Comparison of ENCODE assay signal across 11 mouse cellular contexts in the genomic region with DNA sequence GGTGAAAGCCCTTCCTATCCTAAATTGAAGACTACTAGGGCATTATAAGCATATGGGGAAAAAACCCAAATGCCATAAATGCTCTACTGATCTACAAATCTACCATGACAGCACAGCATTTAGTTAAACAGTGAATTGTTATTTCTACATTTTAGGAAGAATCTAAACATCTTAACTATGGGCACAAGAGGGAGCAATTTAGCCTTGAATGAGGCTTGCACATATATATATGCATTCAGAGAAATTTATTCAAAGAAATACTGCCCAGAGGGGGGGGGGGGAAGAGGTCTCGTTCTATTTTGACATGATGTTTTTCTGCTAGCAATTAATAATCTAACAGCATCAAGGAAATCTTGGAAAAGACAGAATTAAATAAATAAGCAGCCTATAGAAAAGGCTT. TPM values are rescaled to one million over a fixed set of nuclear protein-coding genes. Genes with fewer than 3 reads are reported as not detected.
A peak's percentile ranks its signal among the peaks of the same experiment; 100 is the strongest.
DNase-seq lines count a peak whose midpoint lies in the region; ATAC-seq lines count a peak whose summit lies in the region.
"Had no signal": no experiment of that assay in that cellular context is flagged by ENCODE, and none has a peak within 500 bp of the region (broad histone marks: within the 10 kb centered on the region; RNA-seq: fewer than 3 reads in every experiment).

No protein-coding gene starts in this region.

- H3K27ac ChIP-seq in hindbrain, embryonic 14.5 days: no peak overlapping the region
- H3K27ac ChIP-seq in hindbrain, embryonic 16.5 days (ENCODE audit: low read depth, low read length): no peak overlapping the region

- no peak for ATAC-seq in hindbrain, embryonic 14.5 days (ENCODE audit: low FRiP score)
- no peak for ATAC-seq in hindbrain, embryonic 16.5 days

- peak; percentile 52 for DNase-seq in hindbrain, embryonic 14.5 days (ENCODE audit: low spot score)
- DNase-seq in 416B (ENCODE audit: low read depth): peak; percentile 76
- peak; percentile 58 for DNase-seq in MN1 (ENCODE audit: low spot score)
- peak; percentile 69 for DNase-seq in induced T-regulatory cell, adult 2 months (ENCODE audit: low read depth)
- DNase-seq in adrenal gland, postnatal 36 days: no peak
- no peak for DNase-seq in lung, postnatal 14 days
- no peak for DNase-seq in frontal cortex, postnatal 25 days (ENCODE audit: low spot score in 2 of 2)
- DNase-seq: adrenal gland, postnatal 10 days; cerebellum, adult 8-10 months had no signal

- H3K4me2 ChIP-seq in hindbrain, embryonic 14.5 days (replicated peaks): no peak overlapping the region
- no peak overlapping the region for H3K4me2 ChIP-seq in hindbrain, embryonic 16.5 days (ENCODE audit: low read length)

- peaks cover 41% of the 10 kb centered on the region for H3K36me3 ChIP-seq in hindbrain, embryonic 14.5 days (replicated peaks; ENCODE audit: control insufficient read depth, insufficient read depth)
- H3K36me3 ChIP-seq in hindbrain, embryonic 16.5 days (ENCODE audit: control insufficient read depth, insufficient read depth, low read length): peaks cover 10% of the 10 kb centered on the region; the same call in 1 of the 2 replicates

- H3K4me1 ChIP-seq in hindbrain, embryonic 14.5 days (replicated peaks; ENCODE audit: control insufficient read depth, insufficient read depth, low read length): no peaks in the 10 kb centered on the region
- H3K4me1 ChIP-seq in hindbrain, embryonic 16.5 days (ENCODE audit: control insufficient read depth, insufficient read depth, low read depth, low read length): no peaks in the 10 kb centered on the region

- H3K4me3 ChIP-seq in hindbrain, embryonic 14.5 days (replicated peaks; ENCODE audit: low read length): no peak overlapping the region
- no peak overlapping the region for H3K4me3 ChIP-seq in hindbrain, embryonic 16.5 days (ENCODE audit: low read length)
- H3K4me3 ChIP-seq: myocyte had no signal

- H3K27me3 ChIP-seq in hindbrain, embryonic 14.5 days (ENCODE audit: control insufficient read depth, insufficient read depth, low read length): no peaks in the 10 kb centered on the region
- no peaks in the 10 kb centered on the region for H3K27me3 ChIP-seq in hindbrain, embryonic 16.5 days (replicated peaks; ENCODE audit: control insufficient read depth, insufficient read depth, low read length)

- H3K9ac ChIP-seq in hindbrain, embryonic 14.5 days: no peak overlapping the region
- H3K9ac ChIP-seq in hindbrain, embryonic 16.5 days (ENCODE audit: low read depth, low read length): no peak overlapping the region

- WGBS in hindbrain, embryonic 14.5 days: 48% methylated on average over 1 of the region's 1 CpGs
- 36% methylated on average over 1 of the region's 1 CpGs for WGBS in hindbrain, embryonic 16.5 days

- no peaks in the 10 kb centered on the region for H3K9me3 ChIP-seq in hindbrain, embryonic 14.5 days (ENCODE audit: control insufficient read depth, low read length)
- H3K9me3 ChIP-seq in hindbrain, embryonic 16.5 days (ENCODE audit: control insufficient read depth, low read length): no peaks in the 10 kb centered on the region

RNA-seq across cellular contexts. Expression of gene Apaf1, which starts 10.8 kb away (rescaled TPM):
- polyA plus RNA-seq in hindbrain, embryonic 14.5 days (2014; fragmentation: Nextera tagmentation; extraction: Ambion mirVana): 22.2 and 22.7 TPM in 2 replicates
- polyA plus RNA-seq in hindbrain, embryonic 16.5 days (2015; fragmentation: Nextera tagmentation; extraction: Ambion mirVana): 12.2 and 15.2 TPM in 2 replicates
- 10 to 100 TPM in 1 of 2 experiments, 1 to 10 TPM in 1; 8.2 to 10.3 TPM for total RNA-seq in adrenal gland, postnatal 36 days (2021)

RNA-seq across cellular contexts. Expression of gene Ikbip, which starts 11.0 kb away (rescaled TPM):
- 19.8 and 20.4 TPM in 2 replicates for polyA plus RNA-seq in hindbrain, embryonic 14.5 days (2014; fragmentation: Nextera tagmentation; extraction: Ambion mirVana)
- 19.7 and 20.6 TPM in 2 replicates for polyA plus RNA-seq in hindbrain, embryonic 16.5 days (2015; fragmentation: Nextera tagmentation; extraction: Ambion mirVana)
- 10 to 100 TPM; 32.0 to 36.9 TPM for total RNA-seq in adrenal gland, postnatal 36 days (2021)

RNA-seq across cellular contexts. Expression of gene Slc25a3, which starts 52.1 kb away (rescaled TPM):
- 626 and 634 TPM in 2 replicates for polyA plus RNA-seq in hindbrain, embryonic 14.5 days (2014; fragmentation: Nextera tagmentation; extraction: Ambion mirVana)
- polyA plus RNA-seq in hindbrain, embryonic 16.5 days (2015; fragmentation: Nextera tagmentation; extraction: Ambion mirVana): 635 and 651 TPM in 2 replicates
- 1,000 to 10,000 TPM; 1,091 to 1,914 TPM for total RNA-seq in adrenal gland, postnatal 36 days (2021)

Comparison
In these comparisons a context has a peak if more than half of its experiments do, and no peak if none do; other contexts are left out.
1. DNase-seq: peak in hindbrain, embryonic 14.5 days (single experiment), 416B (single experiment), MN1 (single experiment) and induced T-regulatory cell, adult 2 months (single experiment); none in adrenal gland, postnatal 36 days (0 of 2), lung, postnatal 14 days (single experiment) and frontal cortex, postnatal 25 days (0 of 2).